Mouse (Mus musculus) spleen, postnatal 14 days (tissue): ENCODE data around the gene Nfic.

ENCODE experiments used
- DNase-seq, 2 experiments: peaks; one replicate each; pipeline ENCODE4 v3.0.0; 2021 to 2022; ENCODE audit warnings: low spot score in 2 of 2

The Nfic gene

GRCm38 (mm10) chr10:81485479-81486018 is 30.1 kb upstream of the Nfic start:
- no peak for DNase-seq

- DNase-seq: no peak
Measured at GRCm38 (mm10) chr10:81485060-81485449, 29.6 kb upstream of the Nfic start.

GRCm38 (mm10) chr10:81484441-81485059 is 29.1 kb upstream of the Nfic start:
- no peak for DNase-seq

- DNase-seq: no peak
Measured at GRCm38 (mm10) chr10:81483983-81484382, 28.5 kb upstream of the Nfic start.

GRCm38 (mm10) chr10:81482533-81482889 is 27.1 kb upstream of the Nfic start, which contains the start of gene Celf5:
Gene Celf5, minus strand, starts transcription at chr10:81482709.
- DNase-seq: peak in 1 of 2 experiments; percentile 55

GRCm38 (mm10) chr10:81481605-81482532 is 26.4 kb upstream of the Nfic start:
- DNase-seq: no peak

- no peak for DNase-seq
Measured at GRCm38 (mm10) chr10:81474461-81474860, 19.0 kb upstream of the Nfic start.

GRCm38 (mm10) chr10:81473003-81473451 is 17.6 kb upstream of the Nfic start:
- DNase-seq: no peak

GRCm38 (mm10) chr10:81472403-81473002 is 17.1 kb upstream of the Nfic start:
- DNase-seq: no peak

GRCm38 (mm10) chr10:81470454-81470853 is 15.0 kb upstream of the Nfic start:
- no peak for DNase-seq

GRCm38 (mm10) chr10:81469253-81469652 is 13.8 kb upstream of the Nfic start:
- DNase-seq: no peak

GRCm38 (mm10) chr10:81467670-81468235 is 12.3 kb upstream of the Nfic start:
- DNase-seq: no peak

- DNase-seq: no peak
Measured at GRCm38 (mm10) chr10:81466881-81467280, 11.4 kb upstream of the Nfic start.

GRCm38 (mm10) chr10:81466066-81466465 is 10.6 kb upstream of the Nfic start:
- no peak for DNase-seq

- no peak for DNase-seq
Measured at GRCm38 (mm10) chr10:81465265-81465645, 9.8 kb upstream of the Nfic start.

GRCm38 (mm10) chr10:81464405-81465264 is 9.2 kb upstream of the Nfic start:
- peak; percentile 14 to 31 for DNase-seq

- DNase-seq: no peak
Measured at GRCm38 (mm10) chr10:81463531-81463930, 8.1 kb upstream of the Nfic start.

GRCm38 (mm10) chr10:81462917-81463316 is 7.5 kb upstream of the Nfic start:
- DNase-seq: peak in 1 of 2 experiments; percentile 6

GRCm38 (mm10) chr10:81462415-81462804 is 7.0 kb upstream of the Nfic start:
- DNase-seq: no peak

GRCm38 (mm10) chr10:81461673-81462414 is 6.4 kb upstream of the Nfic start:
- DNase-seq: no peak
